Mouse (Mus musculus): ENCODE measurements at regions not wholly inside any gene's neighbourhood (a gene's known extent, or its start where the extent isn't known, plus 50 kb on each side); places are given as distances from the start of the nearest gene placed in this dataset.

DNA sequence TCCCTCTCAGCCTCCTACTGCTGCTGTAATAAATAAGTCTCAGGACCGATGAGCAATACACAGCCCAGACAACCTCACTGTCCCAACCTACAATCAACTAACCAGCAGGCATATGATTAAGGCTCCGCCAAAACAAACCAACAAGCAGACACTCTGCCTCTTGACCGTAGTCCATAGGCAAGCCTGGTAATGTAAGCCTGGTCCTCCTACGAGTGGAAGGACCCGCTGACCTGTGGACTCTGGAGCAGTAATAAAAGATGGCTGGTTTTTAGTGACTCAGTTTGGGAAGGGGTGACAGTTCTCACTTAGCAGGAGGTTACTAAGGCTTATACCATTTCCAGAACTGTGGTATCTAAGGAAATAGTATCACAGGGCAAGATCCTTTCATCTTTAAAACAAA lies 53.4 kb downstream of the Gm47996 start:
- no peak for DNase-seq (ENCODE audit: inconsistent age in 2 of 2, low spot score in 1 of 2)

DNA sequence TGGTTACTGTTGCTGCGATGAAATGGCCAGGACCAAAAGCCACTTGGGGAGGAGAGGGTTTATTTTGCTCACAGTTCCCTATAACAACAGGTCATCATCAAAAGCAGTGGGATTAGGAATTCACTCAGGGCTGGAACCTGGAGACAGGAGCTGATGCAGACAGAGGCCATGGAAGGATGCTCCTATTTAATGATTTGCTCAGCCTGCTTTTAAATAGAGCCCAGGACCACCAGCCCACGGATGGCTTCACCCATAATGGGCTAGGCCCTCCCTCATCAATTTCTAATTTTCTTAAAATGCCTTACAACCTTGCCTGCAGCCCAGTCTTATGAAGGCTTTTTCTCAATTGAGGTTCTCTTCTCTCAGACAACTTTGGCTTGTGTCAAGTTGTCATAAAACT lies 53.9 kb downstream of the Gm47996 start:
- no peak for DNase-seq (ENCODE audit: inconsistent age in 2 of 2, low spot score in 1 of 2)

DNA sequence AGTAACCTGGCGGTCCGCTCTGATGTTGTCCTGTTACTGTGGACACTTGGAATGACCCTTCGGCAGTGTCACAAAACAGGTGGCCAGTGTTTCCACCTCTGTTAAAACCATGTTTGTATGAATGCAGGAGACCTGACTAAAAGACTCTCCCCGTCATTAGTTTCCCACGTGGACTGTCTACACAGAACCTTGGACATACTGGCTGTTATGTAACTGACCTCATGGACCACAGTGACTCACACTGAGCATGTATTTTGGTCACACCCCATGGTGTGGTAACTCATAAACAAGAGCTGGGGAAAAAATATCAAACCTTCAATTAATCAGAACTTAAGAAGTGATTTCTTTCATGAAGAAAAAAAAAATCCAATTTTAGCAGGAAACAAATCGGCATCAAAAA lies 54.9 kb downstream of the Gm47996 start:
- DNase-seq (ENCODE audit: inconsistent age in 2 of 2, low spot score in 1 of 2), result peak; percentile 30 to 84

DNA sequence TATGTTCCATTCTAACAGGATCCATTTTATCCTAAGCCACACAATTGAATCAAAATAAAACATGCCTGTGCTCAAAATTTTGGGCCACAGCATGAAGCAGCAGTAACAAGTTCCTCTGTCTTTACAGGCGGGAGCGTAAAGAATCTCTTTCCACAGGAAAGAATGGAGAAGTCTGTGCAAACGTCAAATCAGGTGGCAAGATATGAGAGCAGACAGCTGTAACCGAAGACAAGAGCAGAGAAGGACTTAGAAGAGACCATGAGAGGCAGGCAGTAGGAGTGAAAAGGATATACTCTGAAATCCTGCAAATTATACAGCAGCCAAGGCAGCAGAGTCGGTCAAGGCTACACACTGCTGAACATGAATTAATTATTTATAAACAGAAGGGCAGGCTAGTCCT lies 55.7 kb downstream of the Gm47996 start:
- peak in 1 of 2 experiments; percentile 53 for DNase-seq (ENCODE audit: inconsistent age in 2 of 2, low spot score in 1 of 2)

DNA sequence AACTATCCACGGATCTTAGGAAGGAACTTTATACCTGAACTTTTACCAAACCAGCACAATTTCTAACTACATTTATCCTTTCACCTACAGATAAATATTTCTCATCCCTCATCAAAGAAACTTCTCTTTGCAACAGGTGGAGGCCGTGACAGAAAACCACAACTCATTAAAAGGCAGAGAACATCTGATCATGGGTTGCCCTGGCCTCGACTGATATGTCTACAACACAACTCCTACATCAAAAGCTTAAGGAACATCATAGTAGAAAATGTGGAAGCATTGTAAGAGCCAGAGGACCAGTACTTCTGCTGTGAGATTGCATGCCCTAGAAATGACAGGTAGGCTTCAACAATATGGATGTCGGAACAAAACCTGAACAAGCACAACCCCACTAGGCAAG lies 56.8 kb downstream of the Gm47996 start:
- no peak for DNase-seq (ENCODE audit: inconsistent age in 2 of 2, low spot score in 1 of 2)

DNA sequence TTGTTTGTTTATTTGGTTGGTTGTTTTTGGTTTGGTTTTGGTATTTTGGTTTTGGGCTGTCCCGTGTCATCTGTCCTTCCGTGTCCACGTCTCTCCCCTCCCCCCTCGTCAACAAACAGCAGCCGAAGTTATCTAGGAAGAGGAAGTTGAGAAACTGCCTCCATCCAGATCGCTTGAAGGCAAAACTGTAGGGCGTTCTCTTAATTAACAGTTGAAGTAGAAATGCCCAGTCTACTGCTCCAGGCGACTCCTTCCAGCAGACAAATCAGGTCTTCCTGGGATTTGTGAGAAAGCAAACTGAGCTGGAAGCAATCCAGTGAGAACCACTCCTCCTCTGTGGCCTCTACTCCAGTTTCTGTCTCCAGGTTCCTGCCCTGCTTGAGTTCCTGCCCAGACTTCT lies 60.8 kb downstream of the Gm47996 start:
- peak in 1 of 2 experiments; percentile 48 for DNase-seq (ENCODE audit: inconsistent age in 2 of 2, low spot score in 1 of 2)

DNA sequence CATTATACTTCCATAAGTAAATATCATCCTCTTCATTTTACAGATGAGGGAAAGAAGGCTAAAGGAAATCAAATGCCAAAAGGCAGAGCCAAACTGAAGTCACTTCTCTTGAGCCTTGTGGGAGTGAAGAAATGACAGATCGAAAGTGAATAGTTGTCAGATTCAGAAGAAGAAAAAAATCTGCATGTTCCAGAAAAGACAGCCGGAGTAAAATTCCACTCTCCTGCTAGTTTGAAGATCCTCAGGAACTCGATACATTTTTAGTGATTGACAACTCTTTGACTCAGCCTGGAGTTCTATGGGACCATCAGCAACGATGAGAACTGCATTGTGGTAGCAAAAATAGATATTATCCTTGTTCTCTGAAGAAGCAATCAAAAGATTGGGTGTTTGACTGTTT lies 64.4 kb downstream of the Gm47996 start:
- DNase-seq (ENCODE audit: inconsistent age in 2 of 2, low spot score in 1 of 2), result no peak

DNA sequence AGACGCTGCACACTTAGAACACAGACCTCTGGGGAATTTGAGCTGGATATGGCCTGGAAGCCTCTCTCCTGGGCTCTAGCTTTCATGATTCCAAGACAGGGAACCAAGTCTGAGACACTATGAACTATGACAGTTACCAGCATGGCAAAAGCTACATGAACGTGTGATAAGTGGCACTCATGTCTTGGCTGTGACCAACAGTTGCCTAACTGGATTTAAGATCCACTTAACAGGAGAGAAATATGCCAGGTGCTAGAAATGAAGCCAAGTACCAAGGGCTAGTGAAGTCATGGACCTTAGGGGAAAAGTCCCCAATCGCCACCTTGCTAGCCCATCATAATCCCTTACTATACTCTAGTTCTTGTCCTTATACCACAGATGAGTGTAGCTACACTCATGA lies 65.7 kb downstream of the Gm47996 start:
- DNase-seq (ENCODE audit: inconsistent age in 2 of 2, low spot score in 1 of 2), result no peak

DNA sequence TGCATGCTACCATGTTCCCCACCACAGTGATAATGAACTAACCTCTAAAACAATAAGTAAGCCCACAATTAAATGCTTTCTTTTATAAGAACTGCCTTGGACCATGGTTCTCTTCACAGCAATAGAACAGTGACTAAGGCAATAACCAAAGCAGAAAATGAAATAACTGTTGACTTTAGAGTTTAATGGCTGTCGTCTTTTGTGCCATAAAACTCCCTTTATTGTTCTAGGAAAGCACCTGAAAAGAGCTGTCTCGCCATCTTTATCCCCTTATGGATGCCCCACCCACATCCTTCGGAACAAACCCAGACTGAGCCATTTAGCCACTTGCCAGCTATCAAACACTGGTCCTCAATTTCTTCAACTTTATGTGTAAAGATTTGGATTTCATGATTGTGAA lies 64.3 kb upstream of the Ivns1abp start:
- DNase-seq (ENCODE audit: inconsistent age in 2 of 2, low spot score in 1 of 2), result no peak

DNA sequence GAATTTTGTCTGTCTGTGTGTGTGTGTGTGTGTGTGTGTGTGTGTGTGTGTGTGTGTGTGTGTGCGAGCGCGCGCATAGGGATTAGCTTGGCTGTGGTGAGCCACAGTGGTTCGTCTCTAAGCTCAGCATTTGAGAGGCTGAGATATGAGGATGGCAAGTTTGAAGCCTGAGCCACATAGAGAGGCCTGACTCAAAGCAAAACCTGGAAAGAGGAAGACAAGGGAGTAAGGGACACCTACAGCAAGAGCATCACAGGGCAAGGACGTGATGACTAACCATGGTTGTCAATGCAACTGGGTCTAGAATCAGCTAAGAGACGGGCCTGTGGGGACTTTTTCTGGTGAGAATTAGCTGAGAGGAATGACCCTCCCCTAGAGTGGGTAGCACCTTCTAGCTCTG lies 59.2 kb upstream of the Ivns1abp start:
- DNase-seq (ENCODE audit: inconsistent age in 2 of 2, low spot score in 1 of 2), result no peak

DNA sequence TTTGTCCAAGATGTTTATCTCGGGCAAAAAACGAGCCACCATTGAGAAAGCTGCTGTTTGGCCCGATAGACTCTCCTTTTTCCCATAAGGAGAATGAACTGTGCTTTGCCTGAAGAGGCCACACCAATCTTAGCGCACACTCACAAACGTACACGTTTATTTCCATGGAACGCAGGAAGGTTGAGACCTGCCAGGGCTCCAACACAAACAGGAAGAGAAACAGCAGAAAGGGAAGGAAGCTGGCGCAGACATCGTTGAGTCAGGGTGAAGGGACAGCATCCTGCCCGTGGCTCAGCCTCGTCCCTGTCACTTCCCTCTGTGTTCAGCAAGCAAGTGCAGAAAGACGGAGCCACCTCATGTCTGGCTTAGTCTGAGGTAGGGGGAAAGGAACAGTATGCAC lies 56.8 kb upstream of the Ivns1abp start:
- peak; percentile 46 to 71 for DNase-seq (ENCODE audit: inconsistent age in 2 of 2, low spot score in 1 of 2)

DNA sequence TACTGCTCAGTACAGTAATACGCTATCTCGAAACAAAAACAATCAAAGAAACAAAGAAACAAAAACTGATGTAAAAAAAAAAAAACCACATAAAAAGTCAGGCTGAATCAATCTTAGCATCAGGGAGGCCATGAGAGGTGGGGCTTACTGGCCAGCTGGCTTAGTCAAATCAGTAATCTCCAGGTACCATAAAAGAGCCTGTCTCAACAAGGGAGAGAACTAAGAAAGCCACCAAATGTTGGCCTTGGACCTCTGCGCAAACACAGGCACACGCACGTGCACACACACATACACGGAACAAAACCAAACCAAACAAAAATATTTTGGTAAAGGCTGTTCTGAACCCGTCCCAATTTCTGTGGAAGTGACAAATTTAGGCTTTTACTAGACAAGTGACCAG lies 55.2 kb upstream of the Ivns1abp start:
- no peak for DNase-seq (ENCODE audit: inconsistent age in 2 of 2, low spot score in 1 of 2)

DNA sequence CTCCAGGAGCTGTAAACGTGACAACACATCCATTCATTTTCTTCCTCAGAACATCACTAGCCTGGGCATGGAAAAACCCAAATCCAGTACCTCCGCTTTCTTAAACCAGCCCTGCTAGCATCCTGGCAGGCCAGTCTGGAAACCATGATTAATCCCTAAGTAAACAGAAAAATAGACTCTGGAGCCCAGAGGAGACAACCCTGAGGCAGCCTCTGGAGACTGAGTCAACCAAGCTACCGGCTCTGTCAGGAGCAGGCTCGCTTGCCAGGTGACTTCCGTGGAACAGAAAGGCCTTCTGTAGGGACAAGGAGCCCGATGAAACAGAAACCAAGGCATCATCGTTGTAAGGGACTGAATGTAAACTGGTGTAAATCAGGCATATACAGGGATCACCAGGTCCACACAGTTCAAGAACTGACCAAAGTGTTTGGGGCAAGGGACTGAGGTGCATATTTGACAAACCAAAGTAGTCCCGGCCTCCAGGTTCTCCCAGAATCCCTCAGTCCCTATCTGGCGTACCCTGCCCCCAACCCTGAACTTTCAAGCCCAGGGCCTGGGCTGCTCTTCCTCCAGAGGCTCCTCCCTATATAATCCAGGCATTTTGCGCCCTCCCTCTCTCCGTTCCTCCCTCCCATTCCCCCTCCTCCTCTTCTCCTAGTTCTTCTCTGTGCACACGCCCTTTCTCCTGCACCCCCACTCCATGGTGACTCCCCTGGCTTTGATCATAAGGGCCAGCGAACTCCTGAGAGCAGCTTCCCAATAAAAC lies 54.6 kb upstream of the Ivns1abp start:
- no peak for DNase-seq (ENCODE audit: inconsistent age in 2 of 2, low spot score in 1 of 2)

DNA sequence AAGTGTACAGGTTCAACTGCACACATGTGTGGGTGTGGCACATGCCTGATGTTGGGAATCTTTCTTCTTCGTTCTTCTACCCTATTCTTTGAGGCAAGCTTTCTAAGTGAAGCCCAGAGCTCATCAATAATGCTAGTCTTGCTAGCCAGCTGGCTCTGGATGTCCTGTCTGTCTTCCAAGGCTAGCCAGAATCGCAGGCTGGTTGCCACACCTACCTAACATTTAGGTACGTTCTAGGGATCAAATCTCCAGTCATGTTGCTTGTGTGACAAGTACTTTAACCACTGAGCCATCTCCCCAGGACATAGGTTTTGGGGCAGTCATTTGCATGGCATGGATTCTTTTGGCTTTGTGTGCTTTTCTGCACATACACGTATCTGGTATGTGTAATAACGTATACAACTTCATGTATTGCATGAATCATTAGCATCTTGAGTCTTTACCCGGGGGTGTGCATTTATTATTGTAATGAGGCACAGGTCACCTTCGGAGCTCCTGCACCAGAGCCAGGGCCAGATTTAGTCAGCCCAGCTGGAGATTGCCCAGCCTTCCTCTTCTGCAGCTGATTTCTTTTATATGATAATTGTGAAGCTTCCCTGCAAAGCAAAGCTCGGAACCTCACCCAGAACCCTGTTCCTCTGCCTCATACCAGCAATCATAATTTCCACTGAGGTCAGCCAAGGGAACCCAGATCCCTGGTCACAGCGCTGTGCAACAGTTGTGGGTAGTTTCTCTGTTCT lies 50.8 kb upstream of the Ivns1abp start:
- DNase-seq (ENCODE audit: inconsistent age in 2 of 2, low spot score in 1 of 2), result no peak
